Mouse (Mus musculus): ENCODE measurements at regions not wholly inside any gene's neighbourhood (a gene's known extent, or its start where the extent isn't known, plus 50 kb on each side); places are given as distances from the start of the nearest gene placed in this dataset.

GRCm38 (mm10) chr13:28633541-28634041, 319.9 kb downstream of the Sox4 start:
- no peak for DNase-seq

GRCm38 (mm10) chr13:28629431-28630331, 323.8 kb downstream of the Sox4 start:
- no peak for DNase-seq

GRCm38 (mm10) chr13:28628751-28629150, 324.8 kb downstream of the Sox4 start:
- no peak for DNase-seq

GRCm38 (mm10) chr13:28618961-28619360, 334.6 kb downstream of the Sox4 start:
- DNase-seq: no peak

GRCm38 (mm10) chr13:28617503-28617902, 336.0 kb downstream of the Sox4 start:
- DNase-seq: no peak

GRCm38 (mm10) chr13:28616645-28617381, 336.7 kb downstream of the Sox4 start:
- no peak for DNase-seq

- no peak for DNase-seq
These were observed 345.9 kb downstream of the Sox4 start for GRCm38 (mm10) chr13:28607551-28608114.

GRCm38 (mm10) chr13:28606651-28607050, 346.9 kb downstream of the Sox4 start:
- no peak for DNase-seq

- no peak for DNase-seq
These were observed 347.7 kb downstream of the Sox4 start for GRCm38 (mm10) chr13:28605833-28606232.

- DNase-seq: no peak
These were observed 346.7 kb downstream of the Gm11361 start for GRCm38 (mm10) chr13:28604016-28604415.

- peak in 1 of 2 experiments; percentile 23 for DNase-seq
These were observed 343.5 kb downstream of the Gm11361 start for GRCm38 (mm10) chr13:28600792-28601191.

GRCm38 (mm10) chr13:28596367-28596766, 339.0 kb downstream of the Gm11361 start:
- no peak for DNase-seq

GRCm38 (mm10) chr13:28592176-28592575, 334.8 kb downstream of the Gm11361 start:
- no peak for DNase-seq

GRCm38 (mm10) chr13:28587977-28588376, 330.6 kb downstream of the Gm11361 start:
- DNase-seq: no peak

GRCm38 (mm10) chr13:28586693-28587092, 329.4 kb downstream of the Gm11361 start:
- DNase-seq: no peak

- no peak for DNase-seq
These were observed 328.8 kb downstream of the Gm11361 start for GRCm38 (mm10) chr13:28586140-28586539.

GRCm38 (mm10) chr13:28583617-28584016, 326.3 kb downstream of the Gm11361 start:
- no peak for DNase-seq

- DNase-seq: no peak
These were observed 318.0 kb downstream of the Gm11361 start for GRCm38 (mm10) chr13:28575202-28575851.

- DNase-seq: no peak
These were observed 316.0 kb downstream of the Gm11361 start for GRCm38 (mm10) chr13:28573364-28573763.

GRCm38 (mm10) chr13:28572448-28572847, 315.1 kb downstream of the Gm11361 start:
- DNase-seq: no peak

- DNase-seq: no peak
These were observed 314.4 kb downstream of the Gm11361 start for GRCm38 (mm10) chr13:28571716-28572115.

- DNase-seq: no peak
These were observed 306.3 kb downstream of the Gm11361 start for GRCm38 (mm10) chr13:28563585-28563984.

- no peak for DNase-seq
These were observed 302.8 kb downstream of the Gm11361 start for GRCm38 (mm10) chr13:28560081-28560480.
